Mouse (Mus musculus): ENCODE measurements around the gene Grin2c. TPM values are rescaled to one million over a fixed set of nuclear protein-coding genes. Genes with fewer than 3 reads are reported as not detected.

Gene Grin2c
- polyA plus RNA-seq, 1 experiment from 2014 or later: not detected

DNA sequence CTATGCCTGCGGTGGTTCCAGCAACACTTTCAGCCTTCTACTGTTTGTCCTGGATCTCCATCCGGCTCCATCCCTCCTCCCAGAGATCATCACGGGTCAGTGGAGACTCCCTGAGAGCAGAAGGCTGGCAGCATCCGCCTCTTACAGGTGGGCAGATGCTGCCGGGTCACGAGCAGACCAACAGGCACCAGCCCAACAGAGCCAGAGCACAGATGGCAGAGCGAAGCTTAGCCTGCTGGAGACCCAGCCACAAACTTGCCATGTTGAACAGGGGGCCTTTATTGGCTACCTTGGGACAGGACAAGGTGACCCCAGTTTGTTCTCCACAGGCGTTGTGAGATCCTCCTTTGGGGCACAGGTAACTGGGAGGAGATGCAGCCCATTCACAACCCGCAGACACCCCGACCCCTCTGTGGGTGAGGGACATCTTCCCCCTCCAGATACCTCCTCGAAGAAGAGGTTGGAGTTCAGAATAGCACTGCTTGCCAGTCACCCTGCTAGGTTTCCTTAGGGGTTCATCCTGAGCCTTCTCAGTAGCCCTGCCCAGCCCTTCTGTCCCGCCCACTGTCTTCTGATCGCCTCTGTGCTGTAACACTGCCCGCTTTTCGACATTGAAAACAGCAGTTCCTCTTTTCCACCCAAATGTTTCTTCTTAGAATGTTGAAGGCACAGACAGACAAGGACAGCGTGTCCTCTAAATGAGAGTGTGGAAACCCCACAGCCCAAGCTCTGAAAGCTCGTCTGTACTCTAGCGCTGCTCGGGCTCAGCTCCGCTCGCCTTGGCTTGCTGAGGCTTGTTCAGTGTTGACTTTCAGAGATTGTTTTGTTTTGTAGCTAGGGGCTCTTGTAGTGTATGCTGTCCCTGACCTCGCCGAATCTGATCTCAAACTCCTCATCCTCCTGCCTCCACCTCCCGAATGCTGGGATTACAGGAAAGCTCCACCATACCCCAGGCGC is 58.0 kb downstream of the Grin2c start:
- Histone ChIP-seq H3K27me3 (ENCODE audit: control insufficient read depth, insufficient read depth, low read length) (no peaks in the 10 kb centered on the region), H3K9me3 (replicated peaks; ENCODE audit: control insufficient read depth, low read length) (no peaks in the 10 kb centered on the region), H3K4me2 (ENCODE audit: low read depth, low read length) (no peak overlapping the region), H3K9ac (ENCODE audit: low read length) (no peak overlapping the region), H3K27ac (ENCODE audit: low read length) (no peak overlapping the region), H3K36me3 (ENCODE audit: control insufficient read depth, insufficient read depth, low read length) (0 out of 2 replicates have a peak, but pooled peaks cover 3% of the 10 kb centered on the region), H3K4me3 (replicated peaks; ENCODE audit: low read length) (no peak overlapping the region), H3K4me1 (ENCODE audit: control insufficient read depth, insufficient read depth, low read length) (no peaks in the 10 kb centered on the region)
- 73% methylated on average over 25 of the region's 25 CpGs for WGBS
- ATAC-seq (ENCODE audit: insufficient read depth, low FRiP score): no peak

DNA sequence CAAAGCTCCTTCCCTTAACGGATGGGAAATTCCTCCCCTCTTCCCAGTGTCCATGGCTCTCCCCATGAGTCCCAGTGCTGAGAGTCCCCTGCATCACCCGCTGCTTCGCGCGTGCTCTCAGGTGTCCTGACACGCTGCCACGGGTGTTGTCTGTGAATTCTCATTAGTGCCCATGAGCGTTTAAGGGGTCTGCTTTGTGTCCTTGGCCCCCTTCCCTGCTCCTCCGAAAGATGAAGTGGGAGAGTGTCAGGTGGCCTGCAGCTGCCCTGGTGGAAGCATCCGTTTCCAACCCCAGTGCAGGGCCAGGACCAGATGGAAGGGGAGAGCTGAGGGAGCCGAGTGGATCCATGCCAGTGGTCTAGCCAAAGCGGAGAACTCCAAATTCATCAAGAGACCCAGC is 58.9 kb downstream of the Grin2c start:
- H3K27ac ChIP-seq (ENCODE audit: low read length): no peak overlapping the region
- 75% methylated on average over 12 of the region's 12 CpGs for WGBS
- H3K27me3 ChIP-seq (ENCODE audit: control insufficient read depth, insufficient read depth, low read length): no peaks in the 10 kb centered on the region
- no peak overlapping the region for H3K4me2 ChIP-seq (ENCODE audit: low read depth, low read length)
- H3K36me3 ChIP-seq (ENCODE audit: control insufficient read depth, insufficient read depth, low read length): 0 out of 2 replicates have a peak, but pooled peaks cover 3% of the 10 kb centered on the region
- no peak for ATAC-seq (ENCODE audit: insufficient read depth, low FRiP score)
- H3K4me1 ChIP-seq (ENCODE audit: control insufficient read depth, insufficient read depth, low read length): no peaks in the 10 kb centered on the region
- H3K4me3 ChIP-seq (replicated peaks; ENCODE audit: low read length): no peak overlapping the region
- H3K9ac ChIP-seq (ENCODE audit: low read length): no peak overlapping the region
- H3K9me3 ChIP-seq (replicated peaks; ENCODE audit: control insufficient read depth, low read length): no peaks in the 10 kb centered on the region

GRCm38 (mm10) chr11:115202756-115203155 is 64.3 kb downstream of the Grin2c start:
- H3K27me3 ChIP-seq (ENCODE audit: control insufficient read depth, insufficient read depth, low read length): no peaks in the 10 kb centered on the region
- no peak for ATAC-seq (ENCODE audit: insufficient read depth, low FRiP score)
- H3K36me3 ChIP-seq (ENCODE audit: control insufficient read depth, insufficient read depth, low read length): peaks cover 8% of the 10 kb centered on the region; the same call in 1 of the 2 replicates
- H3K4me2 ChIP-seq (ENCODE audit: low read depth, low read length): no peak overlapping the region
- no peak overlapping the region for H3K9ac ChIP-seq (ENCODE audit: low read length)
- H3K4me1 ChIP-seq (ENCODE audit: control insufficient read depth, insufficient read depth, low read length): no peaks in the 10 kb centered on the region
- no peak overlapping the region for H3K27ac ChIP-seq (ENCODE audit: low read length)
- no peak overlapping the region for H3K4me3 ChIP-seq (replicated peaks; ENCODE audit: low read length)
- H3K9me3 ChIP-seq (replicated peaks; ENCODE audit: control insufficient read depth, low read length): no peaks in the 10 kb centered on the region
- WGBS: 93% methylated on average over 9 of the region's 9 CpGs

GRCm38 (mm10) chr11:115202316-115202715 is 64.7 kb downstream of the Grin2c start:
- Histone ChIP-seq H3K27me3 (ENCODE audit: control insufficient read depth, insufficient read depth, low read length) (no peaks in the 10 kb centered on the region), H3K9ac (ENCODE audit: low read length) (no peak overlapping the region), H3K9me3 (replicated peaks; ENCODE audit: control insufficient read depth, low read length) (no peaks in the 10 kb centered on the region), H3K4me1 (ENCODE audit: control insufficient read depth, insufficient read depth, low read length) (no peaks in the 10 kb centered on the region), H3K27ac (ENCODE audit: low read length) (no peak overlapping the region), H3K4me2 (ENCODE audit: low read depth, low read length) (no peak overlapping the region), H3K36me3 (ENCODE audit: control insufficient read depth, insufficient read depth, low read length) (peaks cover 8% of the 10 kb centered on the region; the same call in 1 of the 2 replicates), H3K4me3 (replicated peaks; ENCODE audit: low read length) (no peak overlapping the region)
- peak; percentile 82; the same call in 1 of the 2 replicates for ATAC-seq (ENCODE audit: insufficient read depth, low FRiP score)
- 17% methylated on average over 12 of the region's 12 CpGs for WGBS

DNA sequence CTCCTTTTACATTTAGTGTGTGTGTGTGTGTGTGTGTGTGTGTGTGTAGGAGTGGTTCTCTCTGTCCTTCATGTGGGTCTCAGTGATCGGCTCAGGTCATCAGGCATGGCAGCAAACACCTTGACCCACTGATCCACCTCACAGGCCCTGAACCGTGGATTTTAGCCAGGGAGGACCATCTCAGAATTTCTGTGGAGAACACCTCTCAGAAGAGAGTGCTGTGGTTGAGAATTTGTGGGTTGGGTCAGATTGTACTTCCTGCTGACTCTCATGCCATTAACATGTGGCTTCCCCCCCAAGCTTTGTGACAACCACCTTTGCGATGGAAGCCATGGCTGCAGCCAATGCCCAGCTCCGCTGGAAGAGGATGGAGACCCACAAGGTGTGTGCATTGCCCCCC is 66.5 kb downstream of the Grin2c start:
- Histone ChIP-seq H3K9ac (ENCODE audit: low read length) (no peak overlapping the region), H3K27ac (ENCODE audit: low read length) (no peak overlapping the region), H3K4me2 (ENCODE audit: low read depth, low read length) (no peak overlapping the region), H3K36me3 (ENCODE audit: control insufficient read depth, insufficient read depth, low read length) (peaks cover 5% of the 10 kb centered on the region; the same call in 1 of the 2 replicates), H3K4me3 (replicated peaks; ENCODE audit: low read length) (no peak overlapping the region), H3K9me3 (replicated peaks; ENCODE audit: control insufficient read depth, low read length) (no peaks in the 10 kb centered on the region), H3K4me1 (ENCODE audit: control insufficient read depth, insufficient read depth, low read length) (no peaks in the 10 kb centered on the region), H3K27me3 (ENCODE audit: control insufficient read depth, insufficient read depth, low read length) (no peaks in the 10 kb centered on the region)
- 89% methylated on average over 4 of the region's 4 CpGs for WGBS
- ATAC-seq (ENCODE audit: insufficient read depth, low FRiP score): no peak

Small RNAs within 50 kb of the gene (microRNA-seq; reads per million reads assigned to microRNA genes)
- gene Gm25837: not detected

Other genes with a start within 250 kb of the Grin2c start
- gene Cd300ld4, start 240.2 kb downstream of the Grin2c start, polyA plus RNA-seq (2015; fragmentation: Nextera tagmentation; extraction: Ambion mirVana): not detected in 2 replicates
- not detected in 2 replicates for gene Cd300ld5, start 229.5 kb downstream of the Grin2c start, polyA plus RNA-seq (2015; fragmentation: Nextera tagmentation; extraction: Ambion mirVana)
- not detected in 2 replicates for gene Cd300ld3, start 218.8 kb downstream of the Grin2c start, polyA plus RNA-seq (2015; fragmentation: Nextera tagmentation; extraction: Ambion mirVana)
- 0.26 TPM in 1 of 2 replicates, not detected in the other for gene Cd300e, start 205.1 kb downstream of the Grin2c start, polyA plus RNA-seq (2015; fragmentation: Nextera tagmentation; extraction: Ambion mirVana)
- 2.2 and 2.3 TPM in 2 replicates for gene Rab37, start 175.8 kb downstream of the Grin2c start, polyA plus RNA-seq (2015; fragmentation: Nextera tagmentation; extraction: Ambion mirVana)
- 2.0 and 3.4 TPM in 2 replicates for gene Cd300lf, start 133.3 kb downstream of the Grin2c start, polyA plus RNA-seq (2015; fragmentation: Nextera tagmentation; extraction: Ambion mirVana)
- gene Slc9a3r1, start 103.9 kb downstream of the Grin2c start, polyA plus RNA-seq (2015; fragmentation: Nextera tagmentation; extraction: Ambion mirVana): 136 and 138 TPM in 2 replicates
- gene Tmem104, start 79.8 kb downstream of the Grin2c start, polyA plus RNA-seq (2015; fragmentation: Nextera tagmentation; extraction: Ambion mirVana): 8.3 and 9.7 TPM in 2 replicates
- gene Nat9, start 79.4 kb downstream of the Grin2c start, polyA plus RNA-seq (2015; fragmentation: Nextera tagmentation; extraction: Ambion mirVana): 21.8 and 23.4 TPM in 2 replicates
- 15.4 and 15.9 TPM in 2 replicates for gene Fdxr, start 9.8 kb upstream of the Grin2c start, polyA plus RNA-seq (2015; fragmentation: Nextera tagmentation; extraction: Ambion mirVana)
- 1.6 and 1.7 TPM in 2 replicates for gene Fads6, start 30.4 kb upstream of the Grin2c start, polyA plus RNA-seq (2015; fragmentation: Nextera tagmentation; extraction: Ambion mirVana)
- gene Otop2, start 39.9 kb upstream of the Grin2c start, polyA plus RNA-seq (2015; fragmentation: Nextera tagmentation; extraction: Ambion mirVana): 1.9 and 2.5 TPM in 2 replicates
- gene Ush1g, start 54.8 kb upstream of the Grin2c start, polyA plus RNA-seq (2015; fragmentation: Nextera tagmentation; extraction: Ambion mirVana): 0.62 and 0.76 TPM in 2 replicates
- 4.6 and 8.4 TPM in 2 replicates for gene Otop3, start 67.5 kb upstream of the Grin2c start, polyA plus RNA-seq (2015; fragmentation: Nextera tagmentation; extraction: Ambion mirVana)
- gene Hid1, start 100.5 kb upstream of the Grin2c start, polyA plus RNA-seq (2015; fragmentation: Nextera tagmentation; extraction: Ambion mirVana): 44.0 and 46.2 TPM in 2 replicates
- gene Cdr2l, start 114.7 kb upstream of the Grin2c start, polyA plus RNA-seq (2015; fragmentation: Nextera tagmentation; extraction: Ambion mirVana): 6.1 and 6.6 TPM in 2 replicates
- gene Mrpl58, start 136.5 kb upstream of the Grin2c start, polyA plus RNA-seq (2015; fragmentation: Nextera tagmentation; extraction: Ambion mirVana): 160 and 162 TPM in 2 replicates
- gene Atp5h, start 152.7 kb upstream of the Grin2c start, polyA plus RNA-seq (2015; fragmentation: Nextera tagmentation; extraction: Ambion mirVana): 746 and 843 TPM in 2 replicates
- gene Kctd2, start 152.9 kb upstream of the Grin2c start, polyA plus RNA-seq (2015; fragmentation: Nextera tagmentation; extraction: Ambion mirVana): 3.2 and 3.6 TPM in 2 replicates
- gene Trim80, start 173.3 kb upstream of the Grin2c start, polyA plus RNA-seq (2015; fragmentation: Nextera tagmentation; extraction: Ambion mirVana): 0.22 and 0.26 TPM in 2 replicates
- gene Slc16a5, start 195.2 kb upstream of the Grin2c start, polyA plus RNA-seq (2015; fragmentation: Nextera tagmentation; extraction: Ambion mirVana): 2.8 and 3.7 TPM in 2 replicates
- gene Armc7, start 208.4 kb upstream of the Grin2c start, polyA plus RNA-seq (2015; fragmentation: Nextera tagmentation; extraction: Ambion mirVana): 7.9 and 8.0 TPM in 2 replicates
- gene Nt5c, start 224.6 kb upstream of the Grin2c start, polyA plus RNA-seq (2015; fragmentation: Nextera tagmentation; extraction: Ambion mirVana): 112 and 113 TPM in 2 replicates
- gene Jpt1, start 247.1 kb upstream of the Grin2c start, polyA plus RNA-seq (2015; fragmentation: Nextera tagmentation; extraction: Ambion mirVana): 454 and 457 TPM in 2 replicates